Mouse (Mus musculus): ENCODE results near the gene Sorbs1.

DNA sequence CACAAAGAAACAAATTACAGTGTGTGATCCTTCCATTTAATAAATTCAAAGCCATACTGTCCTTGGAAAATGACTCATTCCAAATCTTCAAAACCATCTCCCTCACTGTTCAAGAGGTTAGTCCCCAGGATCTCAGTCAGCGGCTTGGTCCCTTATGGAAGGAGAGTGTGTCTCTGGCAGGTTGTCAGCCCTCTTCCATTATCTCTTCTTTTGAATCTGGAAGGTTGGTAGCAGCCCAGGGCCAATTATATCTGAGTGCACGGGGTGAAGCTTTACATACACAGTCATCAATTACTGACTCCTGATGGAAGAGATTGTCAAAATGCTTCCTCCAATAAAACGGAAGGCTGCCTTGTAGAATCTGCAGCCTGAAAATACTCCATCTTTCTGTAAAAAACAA, 126.7 kb downstream of the Sorbs1 start:
- no peak for TF ChIP-seq EP300 (IDR thresholded peaks at IDR 0.05; ENCODE audit: low read depth)
- no peak for TF ChIP-seq CTCF (IDR thresholded peaks at IDR 0.05; ENCODE audit: low read depth)
